Mouse (Mus musculus) spleen, postnatal 14 days (tissue): ENCODE measurements around the gene Dph3.
A peak's percentile ranks its signal among the peaks of the same experiment; 100 is the strongest.

Experiments
- DNase-seq, 2 experiments: peaks; one replicate each; pipeline ENCODE4 v3.0.0; 2021 to 2022; ENCODE audit warnings: low spot score in 2 of 2

Dph3 gene

GRCm38 (mm10) chr14:32084761-32085485 lies 606 bp downstream of the Dph3 start, which contains the start of gene Oxnad1:
Gene Oxnad1 (plus strand): TSS chr14:32085374.
- DNase-seq, result no peak

- no peak for DNase-seq
Observed at GRCm38 (mm10) chr14:32083466-32083865, 2.1 kb downstream of the Dph3 start.

- DNase-seq, result no peak
Observed at GRCm38 (mm10) chr14:32082891-32083290, 2.6 kb downstream of the Dph3 start.

- no peak for DNase-seq
Observed at GRCm38 (mm10) chr14:32081026-32081425, 4.5 kb downstream of the Dph3 start.

- peak; percentile 33 to 52 for DNase-seq
Observed at GRCm38 (mm10) chr14:32076896-32077575, 8.5 kb downstream of the Dph3 start.

- no peak for DNase-seq
Observed at GRCm38 (mm10) chr14:32073901-32074300, 11.6 kb downstream of the Dph3 start.

- no peak for DNase-seq
Observed at GRCm38 (mm10) chr14:32073211-32073685, 12.3 kb downstream of the Dph3 start.

GRCm38 (mm10) chr14:32072807-32073206 lies 12.7 kb downstream of the Dph3 start:
- DNase-seq, result no peak

GRCm38 (mm10) chr14:32061398-32061797 lies 24.1 kb downstream of the Dph3 start:
- no peak for DNase-seq

- no peak for DNase-seq
Observed at GRCm38 (mm10) chr14:32057664-32058063, 27.9 kb downstream of the Dph3 start.

GRCm38 (mm10) chr14:32056675-32057074 lies 28.9 kb downstream of the Dph3 start:
- peak in 1 of 2 experiments; percentile 38 for DNase-seq

- DNase-seq, result no peak
Observed at GRCm38 (mm10) chr14:32055781-32056180, 29.7 kb downstream of the Dph3 start.

- DNase-seq, result no peak
Observed at GRCm38 (mm10) chr14:32054788-32055187, 30.7 kb downstream of the Dph3 start.

GRCm38 (mm10) chr14:32053895-32054294 lies 31.6 kb downstream of the Dph3 start:
- DNase-seq, result no peak

- DNase-seq, result no peak
Observed at GRCm38 (mm10) chr14:32050171-32050570, 35.4 kb downstream of the Dph3 start.

GRCm38 (mm10) chr14:32046357-32046756 lies 39.2 kb downstream of the Dph3 start:
- DNase-seq, result no peak

GRCm38 (mm10) chr14:32042108-32042507 lies 43.4 kb downstream of the Dph3 start:
- DNase-seq, result no peak

GRCm38 (mm10) chr14:32037661-32038252 lies 47.8 kb downstream of the Dph3 start:
- DNase-seq, result no peak

- no peak for DNase-seq
Observed at GRCm38 (mm10) chr14:32036482-32036881, 49.0 kb downstream of the Dph3 start.

GRCm38 (mm10) chr14:32032522-32032921 lies 53.0 kb downstream of the Dph3 start:
- peak in 1 of 2 experiments; percentile 35 for DNase-seq
